Mouse (Mus musculus) midbrain, embryonic 10.5 days (tissue): ENCODE measurements at regions not wholly inside any gene's neighbourhood (a gene's known extent, or its start where the extent isn't known, plus 50 kb on each side); places are given as distances from the start of the nearest gene placed in this dataset.
A peak's percentile ranks its signal among the peaks of the same experiment; 100 is the strongest.

Experiments used
- DNase-seq: peaks from one replicate; pipeline ENCODE4 v3.0.0-alpha.2; 2017; ENCODE audit warnings: low spot score
- H3K27ac ChIP-seq: fragments of 300-500 bp; sonication (generic); replicated peaks from 2 replicates; pipeline ENCODE4 v1.5.1; 2016; ENCODE audit warnings: mild to moderate bottlenecking
- H3K27me3 ChIP-seq: fragments of 300-500 bp; sonication (generic); 2 replicates; pipeline ENCODE4 v1.6.1; 2016; ENCODE audit warnings: low read depth, mild to moderate bottlenecking; ENCODE audit not compliant: poor library complexity, severe bottlenecking
- H3K36me3 ChIP-seq: fragments of 300-500 bp; sonication (generic); 2 replicates; pipeline ENCODE4 v1.6.1; 2016; ENCODE audit warnings: mild to moderate bottlenecking, moderate library complexity
- H3K4me1 ChIP-seq: fragments of 300-500 bp; sonication (generic); 2 replicates; pipeline ENCODE4 v1.6.1; 2016
- H3K4me3 ChIP-seq: fragments of 300-500 bp; sonication (generic); 2 replicates; pipeline ENCODE4 v1.5.1; 2016; ENCODE audit warnings: mild to moderate bottlenecking, moderate library complexity
- H3K9me3 ChIP-seq: fragments of 300-500 bp; sonication (generic); replicated peaks from 2 replicates; pipeline ENCODE4 v1.6.1; 2016; ENCODE audit warnings: mild to moderate bottlenecking
- WGBS: fragments of 180-500 bp; shearing (Covaris S2); methylation state at CpG from one replicate; pipeline ENCODE4 v1.1.7; 2016; 5-methylcytosine and 5-hydroxymethylcytosine counted together

- no peak overlapping the region for H3K27ac ChIP-seq
Measured at GRCm38 (mm10) chr1:89207306-89207705, 137.1 kb downstream of the Sh3bp4 start.

DNA sequence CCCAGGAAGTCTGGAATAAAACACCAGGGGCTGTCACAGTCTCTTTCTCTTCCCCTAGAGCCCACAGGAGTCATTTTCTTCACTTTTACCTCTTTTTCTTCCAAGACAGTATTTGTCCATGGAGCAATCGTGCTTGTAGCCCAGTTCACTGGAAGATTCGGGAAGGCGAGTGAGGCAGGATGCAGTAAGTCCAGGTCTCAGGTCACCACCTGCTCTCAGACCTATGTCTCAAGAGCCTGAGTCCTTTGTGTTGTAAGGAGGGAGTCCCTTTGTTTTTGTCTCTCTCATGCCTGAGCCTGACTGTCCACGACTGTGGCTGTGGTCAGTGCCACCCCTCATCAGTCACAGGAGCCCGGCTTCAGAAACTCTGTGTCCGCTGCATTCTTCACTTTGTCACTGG lies 140.9 kb downstream of the Sh3bp4 start:
- Histone ChIP-seq H3K4me3 (no peak overlapping the region), H3K4me1 (no peaks in the 10 kb centered on the region), H3K27me3 (no peaks in the 10 kb centered on the region), H3K27ac (no peak overlapping the region), H3K9me3 (no peaks in the 10 kb centered on the region), H3K36me3 (no peaks in the 10 kb centered on the region)
- DNase-seq: no peak
- 90% methylated on average over 6 of the region's 6 CpGs for WGBS

More at GRCm38 (mm10) chr1:89207306-89207705, 137.1 kb downstream of the Sh3bp4 start:
- no peaks in the 10 kb centered on the region for H3K9me3 ChIP-seq
- peak; percentile 15 for DNase-seq
- H3K27me3 ChIP-seq: no peaks in the 10 kb centered on the region
- H3K4me1 ChIP-seq: no peaks in the 10 kb centered on the region
- no peaks in the 10 kb centered on the region for H3K36me3 ChIP-seq
- H3K4me3 ChIP-seq: no peak overlapping the region
- 17% methylated on average over 1 of the region's 1 CpGs for WGBS

DNA sequence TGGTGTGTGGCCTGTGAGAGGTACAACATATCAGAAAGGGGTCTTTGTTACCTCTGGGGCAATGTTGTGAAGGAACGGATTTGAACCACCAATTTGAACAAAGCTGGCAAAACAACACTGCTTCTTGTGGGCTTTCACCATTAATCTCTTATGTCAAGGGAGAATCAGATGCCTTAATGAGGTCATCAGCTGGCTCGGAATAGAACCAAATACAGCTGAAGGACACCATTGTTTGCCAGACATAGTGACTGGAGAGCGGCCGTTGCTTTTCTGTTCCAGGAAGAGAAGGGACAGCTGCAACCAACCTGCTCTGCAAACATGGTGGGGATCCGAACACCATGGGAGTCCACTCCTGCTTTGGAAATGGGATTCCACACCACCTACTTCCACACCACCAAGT lies 158.2 kb downstream of the Sh3bp4 start:
- no peak overlapping the region for H3K4me3 ChIP-seq
- no peak overlapping the region for H3K27ac ChIP-seq
- no peaks in the 10 kb centered on the region for H3K9me3 ChIP-seq
- WGBS: 81% methylated on average over 5 of the region's 5 CpGs
- no peaks in the 10 kb centered on the region for H3K36me3 ChIP-seq
- peaks cover 7% of the 10 kb centered on the region; the same call in 1 of the 2 replicates for H3K4me1 ChIP-seq
- no peaks in the 10 kb centered on the region for H3K27me3 ChIP-seq
- no peak for DNase-seq

DNA sequence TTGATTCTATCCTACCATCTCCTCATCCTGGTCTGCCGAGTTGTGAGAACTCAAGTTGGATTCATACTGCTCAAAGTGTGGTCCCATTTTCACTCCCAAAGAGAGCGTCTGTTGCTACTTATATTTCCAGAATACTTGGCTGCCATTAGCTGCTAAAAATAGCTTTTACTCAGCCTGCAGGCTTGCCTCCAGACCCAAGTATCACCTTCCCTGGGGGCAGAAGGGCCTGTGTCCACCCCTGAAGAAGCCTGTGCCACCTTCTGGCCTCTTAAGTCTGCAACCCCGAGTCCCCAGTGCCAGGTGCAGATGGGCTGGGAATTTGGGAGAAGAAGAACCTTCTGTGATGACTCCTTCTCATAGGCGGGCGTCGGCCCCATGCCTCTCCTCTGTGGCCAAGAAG lies 161.5 kb downstream of the Sh3bp4 start:
- no peaks in the 10 kb centered on the region for H3K36me3 ChIP-seq
- H3K4me3 ChIP-seq: no peak overlapping the region
- H3K4me1 ChIP-seq: peaks cover 22% of the 10 kb centered on the region
- no peaks in the 10 kb centered on the region for H3K9me3 ChIP-seq
- WGBS: 96% methylated on average over 6 of the region's 6 CpGs
- DNase-seq: no peak
- no peak overlapping the region for H3K27ac ChIP-seq
- H3K27me3 ChIP-seq: peaks cover 13% of the 10 kb centered on the region

- H3K9me3 ChIP-seq: no peaks in the 10 kb centered on the region
Measured at GRCm38 (mm10) chr1:89232391-89232790, 162.2 kb downstream of the Sh3bp4 start.

GRCm38 (mm10) chr1:89234895-89235294 lies 164.7 kb downstream of the Sh3bp4 start:
- Histone ChIP-seq H3K4me3 (no peak overlapping the region), H3K27me3 (peaks cover 17% of the 10 kb centered on the region), H3K36me3 (no peaks in the 10 kb centered on the region), H3K27ac (no peak overlapping the region), H3K4me1 (peaks cover 42% of the 10 kb centered on the region), H3K9me3 (no peaks in the 10 kb centered on the region)
- DNase-seq: no peak
- WGBS: 81% methylated on average over 8 of the region's 8 CpGs

More at GRCm38 (mm10) chr1:89232391-89232790, 162.2 kb downstream of the Sh3bp4 start:
- H3K36me3 ChIP-seq: no peaks in the 10 kb centered on the region
- no peak overlapping the region for H3K4me3 ChIP-seq
- no peak overlapping the region for H3K27ac ChIP-seq
- DNase-seq: no peak
- 80% methylated on average over 5 of the region's 5 CpGs for WGBS
- H3K4me1 ChIP-seq: peaks cover 27% of the 10 kb centered on the region
- H3K27me3 ChIP-seq: peaks cover 17% of the 10 kb centered on the region

- peaks cover 17% of the 10 kb centered on the region for H3K27me3 ChIP-seq
- peaks cover 42% of the 10 kb centered on the region for H3K4me1 ChIP-seq
- peak; percentile 79 for DNase-seq
- no peak overlapping the region for H3K27ac ChIP-seq
- no peak overlapping the region for H3K4me3 ChIP-seq
- no peaks in the 10 kb centered on the region for H3K36me3 ChIP-seq
- H3K9me3 ChIP-seq: no peaks in the 10 kb centered on the region
- WGBS: 53% methylated on average over 3 of the region's 3 CpGs
Measured at GRCm38 (mm10) chr1:89235296-89235695, 165.1 kb downstream of the Sh3bp4 start.

DNA sequence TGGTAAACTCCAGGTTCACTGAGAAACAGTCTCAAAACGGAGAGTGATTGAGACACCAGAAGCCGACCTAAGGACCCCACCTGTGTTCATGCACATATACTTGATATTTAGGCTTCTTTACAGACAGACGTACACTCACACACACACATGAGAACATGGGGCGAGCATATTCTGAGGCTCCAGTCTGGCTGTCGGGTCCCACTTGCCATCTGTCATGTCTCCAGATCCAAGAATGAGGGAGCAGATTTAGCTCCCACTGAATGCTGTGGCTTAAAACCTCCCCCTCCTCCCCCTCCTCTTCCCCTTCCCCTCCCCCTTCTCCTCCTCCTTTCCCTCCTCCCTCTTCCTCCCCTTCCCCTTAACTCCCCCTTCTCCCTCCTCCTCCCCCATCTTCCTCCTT lies 167.5 kb downstream of the Sh3bp4 start:
- WGBS: 80% methylated on average over 5 of the region's 5 CpGs
- Histone ChIP-seq H3K27me3 (peaks cover 17% of the 10 kb centered on the region), H3K27ac (no peak overlapping the region), H3K4me3 (no peak overlapping the region), H3K4me1 (peaks cover 41% of the 10 kb centered on the region), H3K9me3 (no peaks in the 10 kb centered on the region), H3K36me3 (no peaks in the 10 kb centered on the region)
- no peak for DNase-seq

GRCm38 (mm10) chr1:89244598-89244997 lies 174.4 kb downstream of the Sh3bp4 start:
- Histone ChIP-seq H3K9me3 (peaks cover 8% of the 10 kb centered on the region; the same call in 1 of the 2 replicates), H3K27ac (no peak overlapping the region; the same call in 1 of the 2 replicates), H3K4me1 (peaks cover 19% of the 10 kb centered on the region), H3K27me3 (no peaks in the 10 kb centered on the region), H3K4me3 (no peak overlapping the region), H3K36me3 (no peaks in the 10 kb centered on the region)
- DNase-seq: no peak
- 94% methylated on average over 8 of the region's 8 CpGs for WGBS

DNA sequence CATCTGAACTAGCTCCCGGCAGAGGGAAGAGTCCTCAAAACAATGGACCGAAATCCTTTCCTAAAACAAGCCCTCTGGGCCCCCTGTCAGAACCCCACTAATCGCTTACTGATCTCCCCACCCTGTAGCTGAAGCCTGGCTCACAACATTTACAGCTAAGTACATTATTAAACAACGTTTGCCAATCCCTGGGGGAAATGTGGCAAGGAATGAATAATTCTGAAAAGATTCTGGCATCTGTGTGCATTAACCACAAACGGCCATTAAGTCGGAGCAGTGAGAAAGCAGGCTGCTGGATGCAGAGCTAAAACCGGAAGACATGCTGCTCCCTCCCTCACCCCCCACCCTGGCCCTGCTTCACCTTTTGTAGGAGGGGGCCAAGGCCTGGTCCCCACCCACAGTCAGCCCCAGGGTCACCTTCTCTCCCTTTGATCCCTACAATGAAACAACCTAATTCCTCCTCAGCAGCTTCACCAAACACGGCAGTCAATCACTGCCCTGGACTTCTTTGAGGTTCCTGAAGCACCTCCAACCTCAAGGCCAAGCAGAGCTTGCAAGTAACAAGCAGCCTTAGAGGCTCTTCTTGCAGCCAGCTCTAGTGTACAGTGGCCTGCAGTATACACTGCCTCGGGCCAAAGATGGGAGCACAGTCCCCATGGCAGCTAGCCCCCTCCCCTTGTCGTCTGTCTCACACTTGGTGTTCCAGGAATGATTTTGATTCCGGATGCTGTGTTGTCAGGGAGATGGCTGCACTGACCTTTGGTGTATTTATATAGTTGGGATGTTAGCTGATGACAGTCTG lies 175.2 kb downstream of the Sh3bp4 start:
- H3K27ac ChIP-seq: peak overlapping the region; percentile 59
- no peak overlapping the region for H3K4me3 ChIP-seq
- H3K36me3 ChIP-seq: no peaks in the 10 kb centered on the region
- WGBS: 53% methylated on average over 11 of the region's 11 CpGs
- no peak for DNase-seq
- H3K27me3 ChIP-seq: no peaks in the 10 kb centered on the region
- H3K4me1 ChIP-seq: peaks cover 18% of the 10 kb centered on the region
- peaks cover 8% of the 10 kb centered on the region; the same call in 1 of the 2 replicates for H3K9me3 ChIP-seq

DNA sequence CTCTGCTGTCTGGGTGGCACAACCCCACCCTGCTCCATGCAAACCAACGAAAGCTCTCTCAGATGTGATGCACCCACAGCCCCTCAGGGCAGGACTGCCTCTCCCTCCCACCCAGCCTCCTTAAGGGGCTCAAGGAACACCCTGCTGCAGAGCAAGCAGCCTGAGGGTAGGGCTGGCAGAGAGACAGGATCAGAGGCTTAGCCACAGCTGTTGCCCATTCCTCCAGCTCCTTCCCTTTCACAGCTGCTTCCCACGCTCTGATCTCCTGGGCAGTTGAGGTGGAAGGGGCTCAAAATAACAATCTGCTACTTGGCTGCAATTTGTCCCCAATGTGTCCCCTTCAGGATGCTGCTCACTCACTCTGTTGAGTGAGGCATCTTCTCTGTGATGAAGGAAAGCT lies 181.5 kb downstream of the Sh3bp4 start:
- Histone ChIP-seq H3K4me3 (no peak overlapping the region), H3K36me3 (no peaks in the 10 kb centered on the region), H3K27me3 (no peaks in the 10 kb centered on the region), H3K27ac (0 out of 2 replicates have a peak overlapping the region, but pooled peaks have one; percentile 23), H3K9me3 (peaks cover 8% of the 10 kb centered on the region; the same call in 1 of the 2 replicates), H3K4me1 (peaks cover 10% of the 10 kb centered on the region)
- no peak for DNase-seq
- WGBS: 39% methylated on average over 2 of the region's 2 CpGs

DNA sequence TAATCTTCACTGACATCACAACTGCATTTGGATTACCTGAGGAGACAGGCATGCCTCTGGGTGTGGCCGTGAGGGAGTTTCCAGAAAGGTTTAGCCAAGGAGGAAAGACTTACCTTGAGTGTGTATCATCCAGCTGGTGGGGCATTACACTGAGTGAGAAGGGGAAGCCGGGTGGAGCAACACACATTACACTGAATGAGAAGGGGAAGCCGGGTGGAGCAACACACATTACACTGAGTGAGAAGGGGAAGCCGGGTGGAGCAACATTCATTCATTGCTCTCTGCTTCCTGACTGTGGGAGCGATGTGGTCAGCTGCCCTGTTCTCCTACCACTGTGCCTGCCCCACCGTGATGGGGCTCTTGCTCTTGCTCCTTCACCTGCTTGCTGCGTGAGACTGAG lies 182.3 kb downstream of the Sh3bp4 start:
- WGBS: 88% methylated on average over 7 of the region's 7 CpGs
- H3K36me3 ChIP-seq: no peaks in the 10 kb centered on the region
- no peak overlapping the region for H3K27ac ChIP-seq
- DNase-seq: no peak
- H3K27me3 ChIP-seq: no peaks in the 10 kb centered on the region
- H3K4me1 ChIP-seq: peaks cover 10% of the 10 kb centered on the region
- peaks cover 2% of the 10 kb centered on the region; the same call in 1 of the 2 replicates for H3K9me3 ChIP-seq
- H3K4me3 ChIP-seq: no peak overlapping the region

GRCm38 (mm10) chr1:89257945-89258344 lies 187.7 kb downstream of the Sh3bp4 start:
- no peaks in the 10 kb centered on the region for H3K36me3 ChIP-seq
- peak overlapping the region; percentile 46; the same call in 1 of the 2 replicates for H3K27ac ChIP-seq
- H3K27me3 ChIP-seq: no peaks in the 10 kb centered on the region
- H3K4me1 ChIP-seq: peaks cover 10% of the 10 kb centered on the region
- no peak for DNase-seq
- no peak overlapping the region for H3K4me3 ChIP-seq
- 82% methylated on average over 5 of the region's 5 CpGs for WGBS
- H3K9me3 ChIP-seq: no peaks in the 10 kb centered on the region
